Mouse (Mus musculus): Measurements from ENCODE around the gene Cyb561.

DNA sequence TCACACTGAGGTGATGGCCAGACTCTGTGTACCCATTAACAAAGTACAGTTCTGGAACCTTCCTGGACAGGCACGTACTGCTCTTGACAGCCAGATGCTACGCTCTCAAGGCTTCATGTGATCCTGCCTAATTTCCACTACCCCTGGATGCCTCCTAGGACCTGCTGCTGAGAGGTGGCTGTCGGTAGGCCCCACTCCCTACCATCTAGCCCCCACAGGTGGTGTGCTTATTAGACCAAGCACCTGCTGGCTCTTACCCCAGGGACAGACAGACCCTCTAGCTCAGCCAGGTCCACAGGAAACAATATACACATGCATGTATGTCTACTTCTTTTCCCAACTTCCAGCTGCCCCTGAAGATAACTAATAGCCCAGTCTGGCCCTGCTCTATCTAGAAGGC lies 16.2 kb downstream of the Cyb561 start:
- TF ChIP-seq CTCF (IDR thresholded peaks at IDR 0.05; ENCODE audit: low read depth) (no peak), EP300 (IDR thresholded peaks at IDR 0.05; ENCODE audit: low read depth) (no peak)
